Mouse (Mus musculus) intestine, embryonic 14.5 days (tissue): ENCODE results near the gene Caly. TPM values are rescaled to one million over a fixed set of nuclear protein-coding genes. Genes with fewer than 3 reads are reported as not detected.

ENCODE experiments used
- ATAC-seq: fragments of 200-750 bp; cut with Nextera tagmentation; replicated peaks from 2 replicates; pipeline ENCODE4 v1.8.0; 2017; ENCODE audit warnings: low read depth, moderate number of reproducible peaks, moderate TSS enrichment, moderate library complexity; ENCODE audit not compliant: low FRiP score, low TSS enrichment
- DNase-seq: peaks from one replicate; pipeline ENCODE4 v3.0.0-alpha.2; 2018; ENCODE audit warnings: low spot score
- H3K27ac ChIP-seq: fragments of 300-500 bp; sonication (generic); 2 replicates; pipeline ENCODE4 v1.5.1; 2014; ENCODE audit warnings: low read depth, mild to moderate bottlenecking, control low read depth
- H3K27me3 ChIP-seq: fragments of 300-500 bp; sonication (generic); replicated peaks from 2 replicates; pipeline ENCODE4 v1.6.1; 2014; ENCODE audit warnings: low read length, control low read depth; ENCODE audit not compliant: control insufficient read depth, insufficient read depth
- H3K36me3 ChIP-seq: fragments of 300-500 bp; sonication (generic); 2 replicates; pipeline ENCODE4 v1.6.1; 2014; ENCODE audit warnings: low read length, control low read depth; ENCODE audit not compliant: control insufficient read depth, insufficient read depth
- H3K4me1 ChIP-seq: fragments of 300-500 bp; sonication (generic); replicated peaks from 2 replicates; pipeline ENCODE4 v1.6.1; 2014; ENCODE audit warnings: low read length, control low read depth, mixed read lengths; ENCODE audit not compliant: control insufficient read depth, insufficient read depth
- H3K4me2 ChIP-seq: fragments of 300-500 bp; sonication (generic); 2 replicates; pipeline ENCODE4 v1.6.1; 2014; ENCODE audit warnings: low read length
- H3K4me3 ChIP-seq: fragments of 300-500 bp; sonication (generic); 2 replicates; pipeline ENCODE4 v1.5.1; 2014; ENCODE audit warnings: low read depth, low read length, control low read depth, mixed read lengths
- H3K9ac ChIP-seq: fragments of 300-500 bp; sonication (generic); 2 replicates; pipeline ENCODE4 v1.6.1; 2014; ENCODE audit warnings: mild to moderate bottlenecking, low read length
- H3K9me3 ChIP-seq: fragments of 300-500 bp; sonication (generic); 2 replicates; pipeline ENCODE4 v1.6.1; 2016; ENCODE audit warnings: low read length, control low read depth; ENCODE audit not compliant: control insufficient read depth
- WGBS: fragments of 180-500 bp; shearing (Covaris S2); extraction: QIAGEN DNeasy Blood & Tissue Kit; methylation state at CpG from one replicate; pipeline ENCODE4 v1.1.7; 2014; 5-methylcytosine and 5-hydroxymethylcytosine counted together
- polyA plus RNA-seq: library from polyadenylated mRNA; unstranded; fragments of >200 nt; fragmentation: Nextera tagmentation; extraction: Ambion mirVana; gene quantifications from 2 replicates; pipeline ENCODE4 v1.2.1, GENCODE M21; 2014

Caly gene
- polyA plus RNA-seq, 1 experiment from 2014 or later: 3.5 TPM

DNA sequence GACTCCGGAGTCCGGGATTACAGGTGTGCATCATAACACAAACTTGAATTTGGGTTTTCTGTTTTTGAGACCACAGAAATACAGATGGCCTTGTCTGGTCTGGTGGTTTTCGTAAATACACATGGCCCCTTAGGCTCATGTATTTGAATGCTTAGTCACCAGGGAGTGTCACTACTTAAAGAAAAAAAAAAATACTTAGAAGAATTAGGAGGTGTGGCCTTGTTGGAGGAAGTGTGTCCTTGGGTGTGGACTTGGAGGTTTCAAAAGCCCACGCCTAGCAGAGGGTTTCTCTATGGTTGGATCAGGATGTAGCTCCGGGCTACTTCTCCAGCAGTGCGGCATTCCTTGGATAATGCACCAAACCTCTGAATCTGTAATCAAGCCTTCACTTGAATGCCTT lies 4.7 kb downstream of the Caly start:
- WGBS: 73% methylated on average over 6 of the region's 6 CpGs
- ATAC-seq (no peak), DNase-seq (no peak)
- no peak overlapping the region for H3K9ac ChIP-seq
- H3K27me3 ChIP-seq: peaks cover 35% of the 10 kb centered on the region
- H3K9me3 ChIP-seq: no peaks in the 10 kb centered on the region
- H3K36me3 ChIP-seq: no peaks in the 10 kb centered on the region
- H3K4me1 ChIP-seq: peaks cover 3% of the 10 kb centered on the region; the same call in 1 of the 2 replicates
- no peak overlapping the region for H3K27ac ChIP-seq
- no peak overlapping the region for H3K4me2 ChIP-seq
- H3K4me3 ChIP-seq: no peak overlapping the region

DNA sequence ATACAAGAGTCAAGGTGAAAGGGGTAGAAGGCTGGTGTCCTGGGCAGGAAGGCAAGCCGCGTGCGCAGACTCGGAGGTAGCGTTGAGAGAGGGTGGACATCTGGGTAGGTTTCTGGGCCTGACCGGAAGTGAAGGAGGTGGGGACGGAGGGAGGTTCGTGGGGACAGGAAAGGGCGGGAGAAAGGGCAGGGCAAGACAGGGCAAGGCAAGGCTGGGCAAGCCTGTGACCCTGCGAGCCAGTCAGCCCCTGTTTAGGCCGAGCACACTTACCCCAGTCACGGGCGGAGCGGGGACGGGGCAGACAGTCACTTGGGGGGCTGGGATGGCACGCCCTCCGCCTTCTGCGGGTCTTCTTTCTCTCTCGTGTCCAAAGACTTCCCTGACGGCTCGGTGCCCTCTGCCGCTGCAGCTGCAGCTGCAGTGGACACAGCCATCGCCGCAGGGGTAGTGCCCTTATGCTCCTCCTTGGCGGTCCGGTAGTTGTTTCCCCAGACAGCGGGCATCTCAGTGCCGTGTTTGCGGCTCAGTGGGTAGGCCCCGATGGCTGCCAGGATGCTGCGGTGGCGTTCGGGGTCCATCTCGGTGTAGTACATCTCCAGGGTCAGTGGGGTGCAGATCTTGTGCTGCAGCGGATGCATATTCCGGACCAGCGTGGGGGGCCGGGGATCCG lies 12.2 kb downstream of the Caly start:
- Histone ChIP-seq H3K4me3 (0 out of 2 replicates have a peak overlapping the region, but pooled peaks have one; percentile 9), H3K9me3 (no peaks in the 10 kb centered on the region), H3K4me1 (no peaks in the 10 kb centered on the region), H3K36me3 (no peaks in the 10 kb centered on the region), H3K27ac (no peak overlapping the region), H3K27me3 (peaks cover 13% of the 10 kb centered on the region; the same call in 1 of the 2 replicates), H3K9ac (peak overlapping the region; percentile 44), H3K4me2 (peak overlapping the region; percentile 48)
- DNase-seq (no peak), ATAC-seq (no peak)
- WGBS: 28% methylated on average over 38 of the region's 39 CpGs

DNA sequence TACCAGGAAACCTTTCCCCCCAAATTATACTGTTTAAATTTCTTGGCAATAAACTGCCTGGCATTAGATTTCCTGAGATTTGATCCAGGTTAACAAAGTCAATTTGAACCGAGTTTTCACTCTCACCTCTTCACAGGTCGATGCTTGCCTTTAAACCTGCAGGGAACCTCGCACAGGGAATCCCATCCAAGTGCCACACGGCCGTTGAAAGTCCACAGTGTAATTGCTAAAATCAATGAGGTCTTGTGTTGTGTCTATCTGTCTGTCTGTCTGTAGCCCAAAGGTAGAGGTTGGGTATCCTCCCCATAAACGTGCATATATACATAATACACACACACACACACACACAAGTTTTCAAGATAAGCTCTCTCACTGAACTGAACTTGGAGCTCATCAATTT lies 15.0 kb downstream of the Caly start:
- H3K9ac ChIP-seq: no peak overlapping the region
- no peaks in the 10 kb centered on the region for H3K9me3 ChIP-seq
- no peaks in the 10 kb centered on the region for H3K4me1 ChIP-seq
- DNase-seq: no peak
- H3K27ac ChIP-seq: no peak overlapping the region
- no peak overlapping the region for H3K4me2 ChIP-seq
- H3K36me3 ChIP-seq: no peaks in the 10 kb centered on the region
- 67% methylated on average over 6 of the region's 6 CpGs for WGBS
- H3K4me3 ChIP-seq: no peak overlapping the region
- ATAC-seq: no peak
- H3K27me3 ChIP-seq: peaks cover 39% of the 10 kb centered on the region

DNA sequence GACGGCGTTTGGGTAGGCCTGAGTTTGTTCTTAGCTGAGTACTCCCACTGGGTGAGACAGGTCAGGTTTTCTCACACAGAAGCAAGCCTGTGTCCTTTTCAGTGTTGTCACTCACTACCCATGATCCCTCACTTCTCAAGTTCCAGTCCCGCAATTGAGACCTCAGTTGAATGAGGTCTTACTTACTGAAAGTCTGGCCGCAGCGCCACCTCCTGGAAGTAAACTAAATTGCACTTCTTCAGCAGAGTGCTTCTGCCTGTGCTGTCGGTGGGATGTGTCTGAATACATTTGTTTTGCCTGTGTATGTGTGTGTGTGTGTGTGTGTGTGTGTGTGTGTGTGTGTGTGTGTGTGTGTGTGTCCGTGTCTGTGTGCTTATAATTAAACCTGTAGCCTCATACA lies 19.3 kb downstream of the Caly start:
- Histone ChIP-seq H3K4me3 (no peak overlapping the region), H3K27me3 (peaks cover 78% of the 10 kb centered on the region), H3K9ac (no peak overlapping the region), H3K4me1 (peaks cover 13% of the 10 kb centered on the region), H3K27ac (no peak overlapping the region), H3K4me2 (no peak overlapping the region), H3K9me3 (no peaks in the 10 kb centered on the region), H3K36me3 (no peaks in the 10 kb centered on the region)
- WGBS: 22% methylated on average over 7 of the region's 7 CpGs
- ATAC-seq: no peak
- peak; percentile 77 for DNase-seq

DNA sequence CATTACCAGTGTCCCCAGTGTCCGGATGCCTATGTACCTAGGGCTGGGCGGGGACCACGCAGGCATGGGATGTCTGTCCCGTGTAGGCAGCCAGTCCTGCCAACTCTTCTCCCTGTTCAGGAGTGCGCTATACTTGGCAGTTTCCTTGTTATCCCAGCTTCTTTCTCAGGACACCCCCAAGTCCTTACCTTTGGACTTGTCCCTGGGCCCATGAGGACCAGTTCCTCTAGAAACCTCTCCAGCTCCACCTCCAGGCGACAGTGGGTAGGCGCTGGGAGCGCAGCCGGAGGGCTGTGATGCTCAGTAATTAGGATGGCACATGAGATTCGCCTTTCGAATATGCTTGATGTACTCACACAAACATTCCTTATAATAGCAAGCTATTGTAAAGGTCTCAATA lies 20.0 kb downstream of the Caly start:
- Histone ChIP-seq H3K27ac (no peak overlapping the region), H3K36me3 (no peaks in the 10 kb centered on the region), H3K9me3 (no peaks in the 10 kb centered on the region), H3K9ac (no peak overlapping the region), H3K4me2 (no peak overlapping the region), H3K27me3 (peaks cover 86% of the 10 kb centered on the region), H3K4me3 (no peak overlapping the region; the same call in 1 of the 2 replicates), H3K4me1 (peaks cover 13% of the 10 kb centered on the region)
- WGBS: 19% methylated on average over 11 of the region's 11 CpGs
- DNase-seq: peak; percentile 61
- ATAC-seq: 0 out of 2 replicates have a peak, but pooled peaks have one; percentile 25

DNA sequence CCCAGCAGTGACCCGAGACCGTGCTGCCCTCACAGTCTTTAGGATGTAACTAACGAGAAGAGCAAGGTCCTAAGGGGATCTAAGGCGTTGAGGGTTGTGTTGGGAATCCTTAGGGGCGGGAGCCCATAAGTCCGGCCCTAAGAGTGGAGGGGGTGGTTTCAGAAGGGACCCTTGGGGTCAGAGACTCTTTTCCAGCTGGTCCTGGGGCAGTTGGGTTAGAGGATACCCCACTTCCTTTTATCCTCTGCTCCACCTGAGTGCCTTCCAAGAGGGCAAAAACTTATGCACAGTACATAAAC lies 20.6 kb downstream of the Caly start:
- 4% methylated on average over 6 of the region's 6 CpGs for WGBS
- ATAC-seq: no peak
- H3K4me3 ChIP-seq: peak overlapping the region; percentile 32
- no peaks in the 10 kb centered on the region for H3K9me3 ChIP-seq
- peak overlapping the region; percentile 63 for H3K4me2 ChIP-seq
- H3K27ac ChIP-seq: no peak overlapping the region
- DNase-seq: peak; percentile 55
- no peaks in the 10 kb centered on the region for H3K36me3 ChIP-seq
- H3K27me3 ChIP-seq: peaks cover 91% of the 10 kb centered on the region
- H3K4me1 ChIP-seq: peaks cover 13% of the 10 kb centered on the region
- H3K9ac ChIP-seq: no peak overlapping the region

DNA sequence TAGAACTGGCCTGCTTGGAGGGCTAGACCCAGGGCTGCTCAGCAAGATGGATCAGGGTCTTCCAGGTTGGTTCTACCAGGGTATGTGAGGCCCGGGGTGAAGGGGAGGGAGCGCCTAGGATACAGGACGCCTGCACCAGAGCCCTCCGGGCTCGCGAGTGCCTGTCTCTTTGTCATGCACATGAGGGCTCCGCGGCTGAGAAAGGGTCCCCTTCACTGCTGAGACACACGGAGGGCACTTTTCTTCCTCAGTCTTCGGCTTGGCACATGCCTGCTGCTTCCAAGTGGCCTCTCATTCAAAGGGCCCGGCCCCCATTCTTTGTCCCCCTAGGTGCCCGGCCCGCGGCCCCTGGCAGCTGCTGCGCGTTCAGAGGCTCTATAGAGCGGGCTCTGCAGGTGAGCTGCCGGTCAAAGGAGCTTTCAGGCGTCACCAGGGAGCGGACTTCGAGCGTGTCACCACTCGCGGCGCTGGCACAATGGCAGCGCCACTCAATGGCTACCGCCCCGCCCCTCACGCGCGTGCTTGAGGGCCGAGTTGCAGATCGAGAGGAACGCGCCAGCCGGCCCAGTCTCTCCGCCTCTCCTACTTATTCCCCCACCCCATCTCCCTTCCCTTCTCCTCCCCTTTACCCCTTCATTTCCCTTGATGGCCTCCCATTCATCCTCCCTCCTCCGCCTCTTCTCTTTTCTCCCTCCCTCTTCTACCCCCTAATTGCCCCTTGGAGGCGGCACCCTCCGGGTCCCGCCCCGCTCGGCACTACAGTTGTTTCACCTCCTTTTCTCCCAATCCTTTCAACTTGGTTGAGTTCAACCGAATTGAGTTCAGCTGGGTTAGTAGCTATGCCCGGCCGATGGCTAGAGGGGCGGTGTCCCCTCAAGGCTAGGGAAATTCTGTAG lies 21.2 kb downstream of the Caly start:
- Histone ChIP-seq H3K4me1 (peaks cover 13% of the 10 kb centered on the region), H3K9ac (0 out of 2 replicates have a peak overlapping the region, but pooled peaks have one; percentile 16), H3K27ac (no peak overlapping the region), H3K4me2 (peak overlapping the region; percentile 63), H3K9me3 (no peaks in the 10 kb centered on the region), H3K36me3 (no peaks in the 10 kb centered on the region), H3K27me3 (peaks cover 94% of the 10 kb centered on the region), H3K4me3 (peak overlapping the region; percentile 32)
- peak; percentile 66 for DNase-seq
- under 1% methylated on average over 47 of the region's 47 CpGs for WGBS
- ATAC-seq: no peak; the same call in 1 of the 2 replicates

DNA sequence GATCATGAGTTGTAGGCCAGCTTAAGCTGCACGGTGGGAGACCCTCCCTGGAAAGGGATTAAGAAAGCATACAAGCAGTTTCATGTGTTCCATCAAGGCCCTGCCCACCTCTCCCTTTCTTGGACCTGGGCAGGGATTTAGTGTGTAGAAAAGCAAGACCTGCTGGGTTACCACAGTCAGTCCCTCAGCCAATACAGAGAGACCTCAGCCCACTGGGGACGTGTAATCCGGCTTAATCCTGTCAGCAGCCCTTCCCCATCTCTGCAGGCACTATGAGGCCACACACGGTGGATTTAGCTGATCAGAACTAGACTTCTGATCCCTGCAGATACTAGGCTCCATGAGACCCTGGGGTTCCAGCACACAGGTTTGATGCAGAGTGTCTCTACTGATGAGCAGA lies 22.7 kb downstream of the Caly start:
- no peak for DNase-seq
- H3K9me3 ChIP-seq: no peaks in the 10 kb centered on the region

More for the DNA sequence above, 22.7 kb downstream of the Caly start:
- WGBS: 41% methylated on average over 4 of the region's 4 CpGs
- Histone ChIP-seq H3K36me3 (no peaks in the 10 kb centered on the region), H3K27me3 (peaks cover 88% of the 10 kb centered on the region), H3K9ac (no peak overlapping the region), H3K4me2 (no peak overlapping the region), H3K4me1 (peaks cover 13% of the 10 kb centered on the region), H3K27ac (no peak overlapping the region), H3K4me3 (no peak overlapping the region)
- no peak for ATAC-seq
